Mouse (Mus musculus) lung, postnatal 36 days (tissue): Measurements from ENCODE around the gene Gucy2d.

ENCODE experiments used
- DNase-seq: peaks from one replicate; pipeline ENCODE4 v3.0.0; 2022; ENCODE audit warnings: mixed read lengths

The Gucy2d gene

GRCm38 (mm10) chr7:98523813-98524361 is 83.7 kb downstream of the Gucy2d start:
- DNase-seq, result peak; percentile 65

DNA sequence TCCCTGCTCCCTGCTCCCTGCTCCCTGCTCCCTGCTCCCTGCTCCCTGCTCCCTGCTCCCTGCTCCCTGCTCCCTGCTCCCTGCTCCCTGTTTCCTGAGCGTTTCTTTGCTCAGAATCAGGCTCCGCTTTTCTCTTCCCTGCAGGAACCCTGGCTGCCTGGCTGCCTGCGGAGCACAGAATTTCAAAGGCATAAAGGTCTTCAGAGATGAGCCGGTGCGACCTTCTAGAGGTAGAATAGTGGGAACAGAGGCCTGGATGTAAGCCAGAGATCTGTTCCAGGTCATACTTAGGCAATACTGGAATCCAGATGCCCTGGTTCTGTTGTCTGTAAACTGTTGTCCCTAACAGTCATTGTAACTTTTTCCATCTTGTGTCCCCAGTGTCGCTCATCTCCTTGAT is 84.2 kb downstream of the Gucy2d start:
- no peak for DNase-seq

DNA sequence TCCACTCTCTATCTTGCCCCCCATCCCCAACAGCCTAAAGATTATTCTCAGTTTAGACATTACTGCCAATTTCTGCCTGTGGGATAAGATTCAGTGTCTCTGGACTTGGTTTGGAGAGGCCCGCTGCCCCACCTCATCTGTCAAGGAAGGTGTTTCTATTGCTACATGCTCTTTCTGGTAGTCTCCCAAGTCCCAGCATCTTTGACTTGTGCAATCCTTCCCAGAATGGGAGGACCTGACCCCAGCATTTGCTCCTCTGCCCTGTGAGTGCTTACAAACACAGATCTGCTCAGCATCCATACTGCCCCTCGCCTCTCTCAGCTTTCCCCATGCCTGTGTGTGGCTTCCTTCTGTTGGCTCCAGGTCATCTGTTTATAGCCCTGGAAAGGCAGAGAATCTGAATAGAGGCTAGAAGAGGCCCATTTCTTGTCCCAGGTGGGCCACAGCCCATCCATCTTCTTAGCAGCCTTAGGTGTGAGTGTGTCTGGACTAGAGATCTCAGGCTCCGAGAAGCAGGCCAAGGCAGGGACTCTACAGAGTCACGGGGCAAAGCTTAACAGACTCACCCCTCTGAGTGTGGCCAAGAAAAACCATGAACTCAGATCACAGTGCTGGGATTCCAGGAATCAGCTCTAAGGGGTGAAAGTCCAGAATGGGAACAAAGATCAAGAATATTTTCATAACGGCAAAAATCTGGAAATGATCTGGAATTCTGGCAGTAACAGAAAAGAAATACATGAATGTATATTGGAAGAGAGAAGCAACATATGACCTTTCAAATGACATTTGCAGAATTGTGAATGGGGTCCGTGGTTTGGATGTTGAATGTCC is 84.9 kb downstream of the Gucy2d start:
- no peak for DNase-seq
